Mouse (Mus musculus): ENCODE data around the gene Dld.

- TF ChIP-seq CTCF (IDR thresholded peaks at IDR 0.05) = no peak
- TF ChIP-seq EP300 (IDR thresholded peaks at IDR 0.05) = no peak
Observed at GRCm38 (mm10) chr12:31382451-31382850, 31.2 kb upstream of the Dld start.

Measured in lung, postnatal 0 days (tissue).